Mouse (Mus musculus): ENCODE data around the gene Adamts5. TPM values are rescaled to one million over a fixed set of nuclear protein-coding genes. Genes with fewer than 3 reads are reported as not detected.

Gene Adamts5
- 6.5 and 6.8 TPM in 2 replicates for polyA plus RNA-seq (2012; rRNA removed)

GRCm38 (mm10) chr16:85901581-85901910 is at the start of gene Adamts5:
Gene Adamts5, minus strand, starts transcription at chr16:85901828.
- no peak for DNase-seq (ENCODE audit: low spot score)

- no peak for DNase-seq (ENCODE audit: low spot score)
These were observed 48.7 kb upstream of the Adamts5 start for GRCm38 (mm10) chr16:85950356-85950755.

GRCm38 (mm10) chr16:85926004-85926403 is 24.4 kb upstream of the Adamts5 start:
- DNase-seq (ENCODE audit: low spot score): no peak

DNA sequence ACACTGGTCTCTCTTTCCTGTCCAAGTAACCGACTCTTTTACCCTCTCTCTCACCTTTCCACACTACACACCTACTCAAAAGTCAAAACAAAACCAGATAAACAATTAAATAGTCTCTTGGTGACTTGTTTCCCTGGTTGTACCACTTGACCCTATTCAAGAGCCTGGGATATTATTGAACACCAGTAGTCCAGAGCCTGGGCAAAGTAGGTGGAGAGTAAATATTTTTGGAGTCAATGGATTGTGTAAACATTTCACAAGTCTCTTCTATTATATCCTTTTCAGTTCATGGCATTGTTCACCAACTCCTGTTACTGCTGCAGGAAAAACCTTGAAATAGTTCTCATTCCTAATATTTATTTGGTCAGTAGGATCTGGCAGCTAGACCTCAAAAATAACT is 20.8 kb upstream of the Adamts5 start:
- no peak for DNase-seq (ENCODE audit: low spot score)

DNA sequence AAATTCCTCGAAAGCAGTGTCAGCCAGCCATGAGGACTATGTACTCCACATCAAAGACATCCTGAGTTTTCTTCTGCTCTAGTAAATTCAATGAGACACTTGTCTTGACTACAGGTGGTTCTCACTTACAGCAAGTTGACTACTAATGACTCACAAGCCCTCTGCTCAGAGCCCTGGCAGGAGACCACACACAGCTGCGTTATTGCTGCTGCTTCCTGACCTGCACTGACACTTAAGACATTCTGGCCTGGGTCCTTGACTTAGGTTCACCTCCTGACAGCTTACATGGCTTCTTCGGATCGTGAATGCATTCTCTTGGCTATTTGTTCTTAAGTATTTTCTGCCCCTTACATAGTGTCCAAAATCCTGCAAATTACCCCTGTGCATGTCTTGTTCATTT is 18.5 kb upstream of the Adamts5 start:
- no peak for DNase-seq (ENCODE audit: low spot score)

- peak; percentile 40 for DNase-seq (ENCODE audit: low spot score)
These were observed 687 bp downstream of the Adamts5 start for GRCm38 (mm10) chr16:85900702-85901580.

DNA sequence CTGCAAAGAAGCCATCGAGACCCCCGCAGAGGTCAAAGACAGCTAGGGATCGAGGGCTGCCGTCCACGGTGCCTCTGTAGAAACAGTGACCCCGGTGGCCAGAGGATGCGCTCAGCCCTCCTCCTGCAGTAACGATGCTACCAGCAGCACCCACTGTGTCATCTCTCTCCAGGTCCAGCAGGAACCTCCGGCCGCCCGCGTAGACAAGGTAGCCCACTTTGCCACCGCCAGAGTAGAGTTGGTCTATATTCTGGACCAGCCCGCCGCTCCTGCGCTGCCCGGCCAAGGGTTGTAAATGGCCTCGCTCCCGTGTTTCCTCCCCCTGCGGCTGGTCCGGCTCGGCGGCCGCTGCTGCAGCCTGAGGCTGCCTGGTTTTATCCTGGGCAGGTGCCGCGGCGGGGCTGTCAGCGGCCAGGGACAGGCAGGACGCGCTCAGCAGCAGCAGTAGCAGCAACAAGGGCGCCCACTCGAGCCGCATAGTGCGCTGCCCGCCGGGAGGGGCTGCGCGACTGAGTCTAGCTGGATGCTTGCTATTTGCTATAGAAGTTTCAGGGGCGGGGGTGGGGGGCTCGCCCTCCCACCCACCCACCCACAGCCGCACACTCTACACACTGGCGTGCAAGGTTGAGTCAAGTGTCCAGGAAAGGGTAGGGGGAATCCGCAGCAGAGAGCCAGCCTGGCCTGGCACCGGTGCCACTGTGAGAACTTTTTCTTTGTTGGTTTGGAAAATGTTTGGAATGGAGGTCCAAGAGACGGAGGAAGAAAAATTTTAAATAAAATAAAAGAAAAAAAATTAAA is 1.6 kb downstream of the Adamts5 start:
- DNase-seq (ENCODE audit: low spot score): no peak

DNA sequence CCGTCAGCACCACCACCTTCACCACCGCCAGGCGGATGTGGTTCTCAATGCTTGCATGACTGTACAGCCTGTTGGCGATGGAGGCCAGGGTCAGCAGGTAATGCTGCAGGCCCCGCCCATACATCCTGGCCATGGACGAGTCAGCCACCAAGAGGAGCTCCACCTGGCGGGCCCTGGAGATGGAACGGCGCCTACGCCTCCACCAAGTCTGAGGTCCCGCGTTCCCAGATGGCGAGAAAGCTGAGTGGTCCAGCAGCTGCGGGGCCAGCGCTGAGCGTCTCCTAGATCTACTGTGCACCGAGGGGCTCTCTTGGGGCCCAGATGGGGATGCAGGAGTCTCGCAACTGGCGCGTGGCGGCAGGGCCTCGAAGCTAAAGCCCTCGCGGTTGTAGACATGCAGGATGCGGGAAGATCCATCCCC is 2.3 kb downstream of the Adamts5 start:
- DNase-seq (ENCODE audit: low spot score): peak; percentile 30

DNA sequence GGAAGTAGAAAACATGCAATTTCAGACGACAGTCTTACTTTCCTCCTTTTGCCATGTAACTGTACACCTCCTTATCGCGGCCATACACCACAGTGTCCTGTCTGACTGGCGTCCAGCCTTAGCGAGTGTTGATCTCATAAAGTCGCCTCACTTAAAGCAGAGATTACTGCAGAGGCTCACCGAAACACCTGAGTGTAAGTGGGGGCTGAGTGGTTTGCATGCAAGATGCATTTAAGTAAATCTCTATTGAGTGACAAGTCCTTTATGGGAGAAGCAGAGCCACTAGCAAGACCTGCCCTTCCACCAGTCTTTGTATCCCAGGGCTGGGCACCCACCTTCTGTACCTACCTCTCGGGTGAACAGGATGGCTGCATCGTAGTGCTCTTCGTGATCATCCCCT is 2.8 kb downstream of the Adamts5 start:
- DNase-seq (ENCODE audit: low spot score): no peak

- no peak for DNase-seq (ENCODE audit: low spot score)
These were observed 3.2 kb downstream of the Adamts5 start for GRCm38 (mm10) chr16:85898391-85898790.

- no peak for DNase-seq (ENCODE audit: low spot score)
These were observed 3.8 kb downstream of the Adamts5 start for GRCm38 (mm10) chr16:85897854-85898253.

GRCm38 (mm10) chr16:85895948-85896347 is 5.7 kb downstream of the Adamts5 start:
- DNase-seq (ENCODE audit: low spot score): no peak

GRCm38 (mm10) chr16:85889778-85890177 is 11.8 kb downstream of the Adamts5 start:
- DNase-seq (ENCODE audit: low spot score): no peak

- no peak for DNase-seq (ENCODE audit: low spot score)
These were observed 14.2 kb downstream of the Adamts5 start for GRCm38 (mm10) chr16:85887289-85888051.

GRCm38 (mm10) chr16:85879075-85879474 is 22.6 kb downstream of the Adamts5 start:
- no peak for DNase-seq (ENCODE audit: low spot score)

DNA sequence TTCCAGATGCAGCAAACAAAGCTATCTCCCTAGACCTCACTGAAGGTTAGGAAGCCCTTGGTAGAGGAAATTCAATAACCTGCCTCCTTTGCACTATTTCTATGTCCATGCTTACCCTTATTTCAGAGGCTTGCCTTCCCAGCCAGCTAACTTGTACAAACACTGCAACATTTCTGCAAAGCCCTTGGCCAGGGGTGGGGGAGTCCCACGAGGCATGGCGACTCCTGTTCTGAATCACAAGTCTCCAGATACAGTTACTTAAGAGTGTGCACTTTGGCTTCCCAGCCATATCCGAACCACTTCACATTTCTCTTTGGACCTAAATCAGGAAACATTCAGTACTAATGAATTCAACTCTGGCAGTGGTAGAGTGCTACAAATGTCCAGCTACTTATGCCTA is 27.5 kb downstream of the Adamts5 start:
- no peak for DNase-seq (ENCODE audit: low spot score)

GRCm38 (mm10) chr16:85871971-85872370 is 29.7 kb downstream of the Adamts5 start:
- DNase-seq (ENCODE audit: low spot score): no peak

- no peak for DNase-seq (ENCODE audit: low spot score)
These were observed 30.4 kb downstream of the Adamts5 start for GRCm38 (mm10) chr16:85871248-85871647.

GRCm38 (mm10) chr16:85864691-85865389 is 36.8 kb downstream of the Adamts5 start:
- DNase-seq (ENCODE audit: low spot score): no peak

GRCm38 (mm10) chr16:85854505-85854904 is 47.1 kb downstream of the Adamts5 start:
- DNase-seq (ENCODE audit: low spot score): no peak

GRCm38 (mm10) chr16:85827066-85827465 is 74.6 kb downstream of the Adamts5 start:
- DNase-seq (ENCODE audit: low spot score): no peak

Data from urinary bladder, adult 2 months (tissue).